Mouse (Mus musculus): ENCODE measurements around the gene Macf1.

GRCm38 (mm10) chr4:123397049-123397448 lies 287.1 kb downstream of the Macf1 start:
- TF ChIP-seq POLR2A (IDR thresholded peaks at IDR 0.05; ENCODE audit: low read depth, low read length) (no peak), CTCF (IDR thresholded peaks at IDR 0.05; ENCODE audit: borderline replicate concordance, insufficient read depth, low read length) (no peak)

Measured in embryonic fibroblast, embryonic 13.5 days (primary cell).